Mouse (Mus musculus) E14TG2a.4 (cell line): ENCODE measurements around the gene Ms4a2.

Experiments
- H3K27me3 ChIP-seq: 2 replicates; pipeline ENCODE4 v1.6.1; 2014; ENCODE audit warnings: low read length, control low read depth; ENCODE audit not compliant: insufficient read depth
- H3K36me3 ChIP-seq: 2 replicates; pipeline ENCODE4 v1.6.1; 2014; ENCODE audit warnings: low read length, control low read depth; ENCODE audit not compliant: insufficient read depth
- H3K4me1 ChIP-seq: replicated peaks from 2 replicates; pipeline ENCODE4 v1.6.1; 2014; ENCODE audit warnings: low read depth, low read length, control low read depth
- H3K4me3 ChIP-seq: replicated peaks from 2 replicates; pipeline ENCODE4 v1.5.1; 2014; ENCODE audit warnings: mild to moderate bottlenecking, low read length
- H3K9me3 ChIP-seq: 2 replicates; pipeline ENCODE4 v1.6.1; 2014; ENCODE audit warnings: low read length, control low read depth
- CTCF ChIP-seq: conservative IDR thresholded peaks from 2 replicates; pipeline ENCODE4 v1.5.1; 2014; ENCODE audit warnings: low read length
- NANOG ChIP-seq: IDR thresholded peaks from 2 replicates; pipeline ENCODE4 v1.6.1; 2014; ENCODE audit warnings: borderline replicate concordance, low read length, mixed read lengths
- POU5F1 ChIP-seq: IDR thresholded peaks from 2 replicates; pipeline ENCODE4 v1.6.1; 2014; ENCODE audit warnings: low read length, borderline replicate concordance

Gene Ms4a2

GRCm38 (mm10) chr19:11608172-11608571 lies 15.3 kb downstream of the Ms4a2 start:
- TF ChIP-seq CTCF (peak; percentile 76), NANOG (no peak)
- H3K9me3 ChIP-seq, result no peaks in the 10 kb centered on the region
- peaks cover 12% of the 10 kb centered on the region for H3K4me1 ChIP-seq
- no peaks in the 10 kb centered on the region for H3K36me3 ChIP-seq
- no peak overlapping the region for H3K4me3 ChIP-seq
- H3K27me3 ChIP-seq, result no peaks in the 10 kb centered on the region

- Histone ChIP-seq H3K27me3 (no peaks in the 10 kb centered on the region), H3K36me3 (no peaks in the 10 kb centered on the region), H3K4me1 (no peaks in the 10 kb centered on the region), H3K9me3 (peaks cover 6% of the 10 kb centered on the region; the same call in 1 of the 2 replicates), H3K4me3 (no peak within 1 kb of the TSS)
- no peak for TF ChIP-seq NANOG
- no peak for TF ChIP-seq CTCF
- no peak for TF ChIP-seq POU5F1
These were observed 18.9 kb downstream of the Ms4a2 start, which contains the start of gene Ms4a6d for GRCm38 (mm10) chr19:11604603-11605002. Gene Ms4a6d, minus strand, starts transcription at chr19:11604849.

- no peaks in the 10 kb centered on the region for H3K36me3 ChIP-seq
- TF ChIP-seq CTCF (peak; percentile 32; the same call in 1 of the 2 replicates), NANOG (no peak)
- H3K4me3 ChIP-seq, result no peak overlapping the region
- H3K9me3 ChIP-seq, result peaks cover 6% of the 10 kb centered on the region; the same call in 1 of the 2 replicates
- H3K4me1 ChIP-seq, result no peaks in the 10 kb centered on the region
- H3K27me3 ChIP-seq, result no peaks in the 10 kb centered on the region
These were observed 21.5 kb downstream of the Ms4a2 start for GRCm38 (mm10) chr19:11602026-11602425.

GRCm38 (mm10) chr19:11601349-11601748 lies 22.2 kb downstream of the Ms4a2 start:
- H3K9me3 ChIP-seq, result peaks cover 6% of the 10 kb centered on the region; the same call in 1 of the 2 replicates
- H3K27me3 ChIP-seq, result no peaks in the 10 kb centered on the region
- H3K4me3 ChIP-seq, result no peak overlapping the region
- H3K4me1 ChIP-seq, result no peaks in the 10 kb centered on the region
- TF ChIP-seq NANOG (no peak), POU5F1 (no peak), CTCF (no peak)
- H3K36me3 ChIP-seq, result no peaks in the 10 kb centered on the region

- H3K4me1 ChIP-seq, result no peaks in the 10 kb centered on the region
- no peaks in the 10 kb centered on the region for H3K36me3 ChIP-seq
- TF ChIP-seq CTCF, result no peak
- no peak overlapping the region for H3K4me3 ChIP-seq
- H3K9me3 ChIP-seq, result no peaks in the 10 kb centered on the region
- H3K27me3 ChIP-seq, result no peaks in the 10 kb centered on the region
These were observed 33.5 kb downstream of the Ms4a2 start for GRCm38 (mm10) chr19:11589891-11590449.

- H3K36me3 ChIP-seq, result no peaks in the 10 kb centered on the region
- no peaks in the 10 kb centered on the region for H3K27me3 ChIP-seq
- H3K9me3 ChIP-seq, result no peaks in the 10 kb centered on the region
- no peak overlapping the region for H3K4me3 ChIP-seq
- H3K4me1 ChIP-seq, result no peaks in the 10 kb centered on the region
- TF ChIP-seq NANOG, result no peak
- TF ChIP-seq POU5F1, result no peak
- no peak for TF ChIP-seq CTCF
These were observed 34.3 kb downstream of the Ms4a2 start for GRCm38 (mm10) chr19:11589205-11589604.

GRCm38 (mm10) chr19:11574965-11575364 lies 48.6 kb downstream of the Ms4a2 start:
- Histone ChIP-seq H3K27me3 (no peaks in the 10 kb centered on the region), H3K4me3 (no peak overlapping the region), H3K36me3 (no peaks in the 10 kb centered on the region), H3K9me3 (no peaks in the 10 kb centered on the region), H3K4me1 (no peaks in the 10 kb centered on the region)
- TF ChIP-seq CTCF (no peak), POU5F1 (no peak), NANOG (no peak)
